Mouse (Mus musculus): ENCODE measurements around the gene Srf.
"Not testable (repeated sequence)": the region's sequence is repeated elsewhere in the genome, so short reads cannot be mapped to it uniquely, and the experiment has no call there.

Gene Srf

DNA sequence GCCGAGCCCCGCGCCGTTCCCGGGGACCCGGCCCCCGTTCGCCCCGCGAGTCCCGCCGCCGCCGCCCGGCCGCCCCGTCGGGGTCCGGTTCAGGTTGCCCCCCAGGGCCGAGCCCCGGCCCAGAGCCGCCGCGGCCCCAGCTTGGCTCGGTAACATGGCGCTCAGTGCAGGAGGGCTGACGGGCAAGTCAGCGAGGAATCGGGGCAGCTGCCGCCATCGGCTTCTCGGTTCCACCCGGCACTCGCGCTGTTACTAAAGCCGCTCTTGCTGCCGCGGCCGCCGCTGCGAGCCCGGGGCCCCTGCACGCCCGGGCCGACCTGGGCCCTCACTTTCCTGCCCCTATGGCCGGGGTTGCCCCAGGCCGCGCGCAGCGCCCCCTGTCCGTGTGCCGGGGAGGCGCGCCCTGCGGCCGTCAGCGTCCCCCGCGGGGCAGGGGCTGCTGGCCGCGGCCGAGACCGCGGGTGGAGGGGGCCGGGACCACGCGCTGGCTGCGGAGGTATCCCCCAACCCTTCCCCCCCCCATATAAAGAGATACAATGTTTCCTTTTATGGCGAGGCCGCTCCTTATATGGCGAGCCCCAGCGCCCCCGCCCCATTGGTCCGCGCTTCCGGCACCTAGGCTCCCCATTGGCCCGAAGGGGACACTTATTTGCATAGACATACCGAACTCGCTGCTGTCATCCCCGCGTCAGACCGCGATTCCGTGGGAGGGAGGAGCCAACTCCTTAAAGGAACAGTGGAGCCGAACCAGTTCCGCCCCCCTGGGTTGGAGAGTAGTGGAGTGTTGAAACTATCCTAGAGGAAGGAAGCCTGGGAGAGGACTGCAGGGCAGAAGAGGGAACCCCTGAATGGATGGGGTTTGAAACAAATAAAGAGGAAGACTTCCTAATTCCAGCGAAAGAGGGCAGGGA lies at the start of gene Srf:
TSS of gene Srf (minus strand) at position 503 of the 911 bp plus-strand sequence.
- in situ Hi-C loops (cut with MseI, MboI): no loop called here

DNA sequence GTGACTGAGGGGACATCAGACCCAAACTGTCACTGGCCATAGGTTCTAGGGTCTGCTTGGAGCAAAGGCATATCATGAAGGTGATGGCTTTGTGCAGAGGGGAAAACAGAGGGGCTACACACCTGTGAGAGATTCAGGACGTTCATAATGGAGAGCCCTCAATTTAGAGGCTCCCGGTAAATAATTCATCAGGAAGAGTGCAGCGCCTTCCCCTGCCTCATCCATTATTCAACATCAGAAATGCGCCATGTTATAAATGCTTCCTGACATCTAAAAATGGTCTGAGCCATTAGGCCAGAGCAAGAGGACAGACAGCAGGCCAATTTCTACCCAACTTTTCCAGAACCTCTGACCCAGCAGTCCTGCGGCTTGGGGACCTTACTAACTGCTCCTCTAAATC lies 49.2 kb upstream of the Srf start:
- in situ Hi-C loops (cut with MseI, MboI): no loop called here

DNA sequence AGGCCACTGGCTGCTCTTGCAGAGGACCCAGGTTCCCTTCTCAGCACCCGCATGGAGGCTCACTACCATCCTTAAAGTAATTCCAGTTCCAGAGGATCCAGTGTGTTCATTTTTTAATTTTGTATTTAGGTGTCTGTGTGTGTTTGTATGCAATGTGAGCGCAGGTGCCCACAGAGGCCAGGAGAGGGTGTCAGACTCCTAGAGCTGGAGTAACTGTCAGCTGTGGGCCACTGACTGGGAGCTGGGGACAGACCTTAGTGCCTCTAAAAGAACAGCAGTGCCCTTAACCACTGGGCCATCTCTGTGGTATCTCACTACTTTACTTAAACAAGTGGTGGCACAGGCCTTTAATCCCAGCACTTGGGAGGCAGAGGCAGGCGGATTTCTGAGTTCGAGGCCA lies 47.3 kb upstream of the Srf start:
- in situ Hi-C loops (cut with MseI, MboI): no loop called here

DNA sequence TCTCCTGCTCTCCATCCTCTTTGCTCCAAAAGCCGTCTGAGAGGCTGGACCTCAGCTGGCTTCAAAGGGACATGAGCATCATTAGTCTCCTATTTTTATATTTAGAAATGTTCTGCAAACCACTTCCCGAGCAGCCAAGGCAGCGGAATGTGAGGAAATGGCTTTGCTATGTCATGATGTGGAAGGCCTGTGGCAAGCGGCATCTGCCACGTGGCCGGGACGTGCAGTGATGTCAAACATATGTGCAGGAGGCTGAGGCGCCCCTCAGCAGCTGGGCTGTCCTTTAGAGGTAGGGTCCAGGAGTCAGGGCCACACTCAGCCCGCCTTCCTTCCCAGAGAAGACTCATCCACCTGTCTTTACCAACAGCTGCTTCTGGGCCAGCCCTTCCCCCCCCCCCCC lies 46.2 kb upstream of the Srf start:
- in situ Hi-C loops (cut with MseI, MboI): no loop called here

DNA sequence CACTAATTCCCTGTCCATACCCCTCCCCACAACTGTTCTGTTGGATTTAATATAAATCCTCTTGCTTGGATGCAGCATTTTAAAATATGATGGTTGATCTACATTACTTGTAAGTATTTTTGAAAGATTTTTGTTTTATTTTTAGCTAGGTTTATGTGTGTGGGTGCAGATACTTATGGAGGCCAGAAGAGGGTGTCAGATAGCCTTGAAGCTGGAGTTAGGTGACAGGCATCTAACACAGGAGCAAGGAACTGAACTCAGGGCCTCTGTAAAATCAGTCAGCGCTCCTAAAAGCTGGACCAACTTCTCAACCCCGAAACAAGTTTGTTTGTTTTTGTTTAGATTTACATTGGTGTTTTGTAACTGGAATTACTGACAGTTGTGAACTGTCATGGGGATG lies 44.6 kb upstream of the Srf start:
- in situ Hi-C loops (cut with MseI, MboI): no loop called here

DNA sequence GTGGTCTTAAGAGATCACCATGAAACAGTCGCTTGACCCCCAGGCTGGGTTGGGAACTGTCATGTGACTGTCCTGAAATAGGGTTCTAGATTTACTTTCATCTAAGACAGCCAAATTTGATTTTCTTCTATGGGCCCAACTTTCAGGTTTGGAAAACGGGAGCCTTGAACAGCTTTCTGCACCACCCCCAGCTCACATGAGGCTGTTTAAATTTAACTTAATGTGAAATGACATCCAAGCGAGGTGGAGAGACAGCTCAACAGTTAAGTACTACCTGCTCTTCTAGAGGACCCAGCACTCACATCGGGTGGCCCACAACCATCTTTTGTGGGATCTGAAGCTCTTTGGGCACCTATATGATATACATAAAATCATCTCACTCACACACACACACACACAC lies 43.0 kb upstream of the Srf start:
- in situ Hi-C loops (cut with MseI, MboI): no loop called here

DNA sequence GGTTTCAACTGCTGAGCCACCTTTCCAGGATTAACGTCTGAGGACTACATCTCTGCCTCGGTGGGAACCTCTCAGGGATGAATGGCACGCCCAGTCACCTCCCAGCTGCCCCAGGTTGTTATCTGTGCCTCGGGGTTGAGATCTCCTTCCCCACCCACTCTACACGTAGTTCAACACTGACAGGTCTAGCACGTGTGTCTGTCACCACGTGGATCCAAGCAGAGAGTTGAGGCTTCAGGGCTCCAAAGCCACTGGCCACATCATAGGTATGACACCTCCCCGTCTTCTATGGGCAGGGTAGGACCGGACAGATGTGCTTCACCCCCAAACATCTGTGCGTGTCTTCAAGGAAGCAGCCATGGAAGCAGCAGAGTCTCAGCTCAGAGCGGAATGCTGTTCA lies 42.0 kb upstream of the Srf start:
- in situ Hi-C loops (cut with MseI, MboI): no loop called here

DNA sequence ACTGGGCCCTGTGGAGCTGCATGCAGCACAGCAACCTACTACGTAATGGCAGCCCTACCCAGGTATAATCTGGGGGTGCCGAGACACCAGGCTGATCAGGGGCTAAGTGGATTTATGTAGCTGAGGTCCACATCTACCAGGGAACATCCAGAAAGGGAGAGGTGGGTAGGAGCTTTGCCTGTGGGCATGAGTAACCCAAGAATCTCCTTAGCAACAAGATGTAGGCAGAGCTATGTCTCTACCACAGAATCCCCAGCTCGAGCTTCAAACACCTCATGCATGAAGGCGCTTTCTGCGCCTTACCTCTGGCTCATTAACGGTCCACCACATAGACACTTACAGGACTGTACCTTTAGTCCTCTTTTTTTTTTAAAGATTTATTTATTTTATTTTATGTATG lies 39.4 kb upstream of the Srf start:
- in situ Hi-C loops (cut with MseI, MboI): no loop called here

DNA sequence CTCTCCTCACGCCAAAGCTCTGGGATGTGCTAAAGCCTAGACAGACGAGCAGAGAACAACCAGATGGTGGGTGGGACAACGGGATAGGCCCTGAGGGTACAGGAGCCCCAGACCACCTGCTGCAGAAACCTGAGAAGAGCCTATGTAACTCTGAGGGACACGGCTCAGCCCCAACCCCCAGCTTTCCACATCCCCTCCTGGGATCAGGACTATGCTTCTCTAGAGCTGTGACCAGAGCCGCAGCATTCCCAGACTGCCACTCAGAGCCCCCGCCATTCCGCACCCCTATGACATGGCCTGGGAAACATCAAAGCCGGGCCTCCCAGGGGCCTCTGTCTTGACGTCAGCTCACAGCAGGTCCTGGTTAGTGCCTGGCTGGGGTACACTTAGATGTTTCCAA lies 38.6 kb upstream of the Srf start:
- in situ Hi-C loops (cut with MseI, MboI): no loop called here

DNA sequence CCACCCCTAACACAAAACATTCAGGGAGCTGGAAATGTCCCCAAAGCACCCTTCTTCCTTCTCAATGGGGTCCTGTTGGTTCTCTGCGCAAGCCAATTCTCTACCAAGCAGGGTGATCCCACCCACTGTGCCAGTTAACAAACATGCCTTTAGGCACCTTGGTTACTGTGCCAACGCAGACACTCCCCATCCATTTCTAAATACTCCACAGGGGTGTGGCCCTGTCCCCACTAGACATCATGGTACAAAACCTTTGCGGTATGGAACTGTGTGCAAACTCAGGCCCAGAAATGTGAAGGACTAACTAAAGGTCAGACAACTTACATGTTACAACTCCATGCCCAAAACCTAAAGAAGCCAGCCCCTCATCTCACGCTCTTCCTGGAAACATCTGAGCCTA lies 37.1 kb upstream of the Srf start:
- in situ Hi-C loops (cut with MseI, MboI): no loop called here

DNA sequence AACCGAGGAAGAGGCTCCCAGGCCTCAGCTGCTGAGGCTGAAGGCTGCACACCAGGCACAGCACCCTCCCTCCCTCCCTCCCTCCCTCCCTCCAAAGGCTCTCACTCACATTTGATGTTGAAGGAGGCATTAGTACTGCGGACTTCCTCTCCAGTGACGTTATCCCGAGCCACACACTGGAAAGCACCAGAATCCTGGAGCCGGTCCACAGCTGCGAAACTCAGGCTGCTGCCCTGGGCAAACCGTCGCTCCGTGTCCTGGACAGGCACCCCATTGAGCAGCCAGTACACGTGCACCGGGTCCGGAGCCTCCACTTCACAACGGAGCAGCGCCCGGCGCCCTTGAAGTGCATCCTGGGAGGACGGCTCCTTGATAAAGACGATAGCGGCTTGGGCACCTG lies 35.4 kb upstream of the Srf start:
- in situ Hi-C loops (cut with MseI, MboI): no loop called here

DNA sequence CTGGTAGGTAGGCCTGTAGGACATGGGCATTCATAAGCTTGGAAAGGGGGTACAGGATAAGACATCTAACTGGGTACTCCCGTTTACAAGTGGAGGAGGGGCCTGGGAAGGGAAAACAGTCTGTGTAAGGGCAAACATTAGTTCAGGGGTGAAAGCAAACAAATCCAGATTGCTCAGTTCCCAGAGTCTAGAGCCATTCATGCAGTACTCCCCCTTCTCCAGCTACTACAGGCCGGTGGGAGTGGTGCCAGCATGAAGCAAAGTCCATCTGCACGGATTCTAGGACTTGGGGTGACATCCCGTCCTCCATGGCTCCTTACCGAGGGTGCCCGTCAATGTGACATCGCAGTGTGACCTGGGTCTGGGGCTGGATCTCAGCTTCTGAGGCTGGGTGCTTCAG lies 34.5 kb upstream of the Srf start:
- in situ Hi-C loops (cut with MseI, MboI): no loop called here

DNA sequence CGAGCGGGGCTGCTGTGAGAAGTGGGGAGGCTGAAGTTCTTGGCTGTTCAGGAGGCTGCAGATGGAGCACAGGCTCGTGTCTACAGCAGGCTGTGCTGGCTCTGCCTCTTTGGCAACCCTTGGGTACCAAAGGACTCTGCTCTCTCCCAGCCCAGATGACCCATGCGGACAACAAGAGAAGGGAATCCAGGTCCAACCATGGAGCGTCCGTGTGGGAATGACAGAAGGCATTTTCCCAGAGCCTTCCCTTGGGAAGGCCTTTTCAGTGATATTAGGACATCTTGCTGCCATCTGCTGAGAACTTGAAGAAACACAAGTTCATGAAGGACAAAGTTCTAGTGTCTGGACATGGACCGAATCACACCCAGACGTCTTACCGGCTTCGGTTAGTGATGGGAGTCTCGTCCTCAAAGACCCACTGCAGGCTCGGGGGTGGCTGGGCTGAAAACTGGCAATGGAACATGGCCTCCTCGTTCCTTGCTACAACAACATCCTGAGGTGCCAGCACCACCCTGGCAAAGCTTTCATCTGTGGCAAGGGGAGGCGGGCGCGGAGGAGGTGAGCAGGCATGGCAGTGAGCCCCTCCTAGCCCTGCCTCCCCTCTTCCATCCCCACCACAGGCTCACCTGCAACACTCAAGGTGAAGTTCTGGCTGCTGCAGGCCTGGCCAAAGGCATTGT lies 33.8 kb upstream of the Srf start:
- in situ Hi-C loops (cut with MseI, MboI): no loop called here

DNA sequence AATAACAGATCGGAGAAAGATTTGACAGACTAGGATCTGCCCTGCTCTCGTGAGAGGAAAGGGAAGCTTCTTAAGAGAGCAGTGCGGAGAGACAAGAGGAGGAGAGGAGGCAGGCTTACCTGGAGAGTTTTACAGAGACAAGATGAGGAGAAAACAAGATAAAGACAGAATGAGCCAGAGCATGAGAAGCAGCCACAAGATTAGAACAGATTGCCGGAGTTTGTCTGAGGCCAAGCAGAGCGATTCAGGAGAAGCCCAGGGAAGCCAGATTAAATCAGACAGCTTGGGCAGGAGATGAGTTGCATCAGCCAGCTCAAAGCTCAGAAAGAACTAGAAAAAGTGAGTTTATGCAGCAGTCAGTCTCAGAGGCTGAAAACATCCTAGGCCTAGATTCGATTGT lies 32.9 kb upstream of the Srf start:
- in situ Hi-C loops (cut with MseI, MboI): no loop called here

DNA sequence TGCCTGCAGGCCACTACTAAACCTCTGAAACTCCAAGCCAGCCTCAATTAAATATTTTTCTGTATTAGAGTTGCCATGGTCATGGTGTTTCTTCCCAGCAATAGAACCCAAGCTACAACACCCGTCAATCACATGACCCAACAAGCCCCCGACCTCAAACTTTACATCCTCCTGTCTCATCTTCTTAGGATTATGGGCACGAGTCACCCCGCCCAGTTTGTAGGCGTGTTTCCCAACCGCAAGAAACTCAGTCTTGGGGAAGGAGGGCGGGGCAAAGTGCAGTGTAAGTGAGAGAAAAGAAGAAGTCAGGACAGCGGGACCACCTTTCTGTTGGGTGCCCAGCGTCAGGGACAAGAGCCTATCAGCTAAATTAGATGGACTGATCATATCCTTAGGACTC lies 32.2 kb upstream of the Srf start:
- in situ Hi-C loops (cut with MseI, MboI): no loop called here

DNA sequence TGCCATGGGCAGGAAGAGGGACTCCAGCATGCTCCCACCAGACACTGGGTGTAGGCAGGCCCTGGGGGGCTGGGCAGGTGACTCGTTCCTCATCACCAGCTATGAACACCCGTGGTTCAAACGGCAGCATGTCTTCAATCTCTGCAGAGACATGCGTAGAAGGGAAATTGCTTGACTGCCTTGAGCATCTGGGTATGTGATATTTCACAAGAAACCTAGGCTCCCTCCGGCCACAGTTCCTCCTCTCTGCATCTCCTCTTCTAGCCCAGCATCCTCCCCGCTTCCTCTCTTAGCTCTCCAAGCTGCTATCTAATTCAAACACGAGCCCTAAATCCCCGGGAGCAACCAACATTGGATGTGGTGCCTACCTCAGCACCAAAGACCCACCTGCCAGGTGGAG lies 30.4 kb upstream of the Srf start:
- in situ Hi-C loops (cut with MseI, MboI): no loop called here

DNA sequence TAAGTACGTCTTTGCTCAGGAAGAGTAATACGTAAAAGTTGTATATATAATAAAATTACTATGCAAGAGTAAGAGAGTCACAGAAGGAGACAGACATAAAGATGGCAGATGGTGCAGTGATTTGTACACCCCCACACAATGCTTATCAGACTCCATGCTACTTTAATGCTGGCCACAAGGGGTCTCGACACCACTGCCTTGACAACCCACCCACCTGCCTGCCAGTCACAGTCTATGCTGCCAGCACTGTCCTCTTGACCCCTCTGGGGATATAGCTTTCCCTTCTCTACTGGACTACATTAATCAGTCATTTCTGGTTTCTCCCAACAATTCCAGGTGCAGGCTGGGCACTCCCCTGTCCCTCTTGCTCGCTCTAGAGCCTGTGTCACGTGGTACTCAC lies 22.7 kb upstream of the Srf start:
- in situ Hi-C loops (cut with MseI, MboI): no loop called here

DNA sequence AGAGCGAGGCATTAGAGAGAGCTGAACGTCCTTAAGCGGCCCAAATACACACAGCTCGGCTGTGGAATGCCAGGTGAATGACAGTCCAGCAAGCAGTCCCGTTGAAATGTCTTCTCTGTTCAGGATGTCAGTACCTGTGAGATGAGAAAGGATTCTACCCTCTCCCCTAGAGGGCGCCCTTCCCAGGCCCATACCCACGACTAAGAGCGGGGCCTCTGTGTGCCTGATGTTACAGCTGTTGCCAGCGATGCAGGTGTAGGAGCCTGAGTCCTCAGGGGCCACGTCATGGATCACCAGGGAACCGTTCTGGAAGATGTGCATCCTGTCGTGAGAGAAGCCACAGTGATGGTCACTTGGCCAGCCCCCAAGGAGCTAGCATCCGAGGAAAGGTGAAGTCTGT lies 20.1 kb upstream of the Srf start:
- in situ Hi-C loops (cut with MseI, MboI): no loop called here

DNA sequence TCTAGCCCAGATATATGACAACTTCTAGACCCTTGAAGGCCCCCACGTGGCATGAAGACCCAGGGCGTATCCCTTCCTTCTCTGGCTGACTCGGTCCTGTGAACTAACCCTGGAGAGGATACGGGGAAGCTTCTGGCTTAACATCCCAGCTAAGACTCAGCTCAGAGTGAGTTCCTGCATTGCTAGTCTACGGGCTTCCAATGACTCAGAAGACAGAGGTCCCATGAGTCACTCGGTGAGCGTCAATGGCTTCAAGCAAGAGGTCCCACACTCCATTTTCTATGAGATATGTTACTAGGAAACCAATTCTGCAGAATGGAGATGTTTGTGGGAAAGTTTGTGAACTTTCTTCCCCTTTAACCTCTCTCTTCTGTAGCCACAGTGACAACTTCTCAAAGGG lies 18.6 kb upstream of the Srf start:
- in situ Hi-C loops (cut with MseI, MboI): no loop called here

DNA sequence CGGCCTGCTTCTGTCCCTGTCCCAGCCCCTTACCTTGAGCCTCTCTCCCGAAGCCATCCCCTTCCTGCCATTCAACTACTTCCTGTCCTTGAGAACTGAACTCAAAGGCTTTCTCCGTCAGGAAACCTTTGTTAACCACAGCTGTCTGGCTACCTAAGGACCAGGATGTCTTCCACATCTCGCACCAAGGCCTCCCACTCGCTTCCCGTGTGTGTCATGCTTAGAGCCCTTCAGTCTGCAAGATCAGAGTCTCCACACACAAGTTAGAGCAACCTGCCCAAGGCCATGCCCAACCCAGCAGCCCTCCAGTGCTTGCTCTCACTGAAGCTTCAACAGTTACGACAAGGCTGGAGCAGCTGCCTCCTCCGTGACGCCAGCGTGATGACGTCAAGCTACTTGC lies 15.0 kb upstream of the Srf start:
- in situ Hi-C loops (cut with MseI, MboI): no loop called here

DNA sequence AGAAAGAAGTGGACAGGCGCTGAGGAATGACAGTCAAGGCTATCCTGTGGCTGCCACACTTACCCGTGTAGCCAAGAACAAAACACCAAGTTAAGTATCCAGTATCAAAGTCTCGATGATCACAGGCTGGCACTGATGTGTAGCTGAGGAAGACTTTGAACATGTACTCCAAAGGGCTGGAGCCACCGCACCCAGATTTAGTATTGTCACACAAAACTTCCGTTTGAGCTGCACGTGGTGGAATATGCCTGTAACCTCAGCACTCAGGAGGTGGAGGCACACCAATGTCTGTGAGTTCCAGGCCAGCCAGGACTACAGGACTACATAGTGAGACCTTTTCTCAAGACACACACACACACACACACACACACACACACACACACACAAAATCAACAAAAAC lies 3.2 kb upstream of the Srf start:
- in situ Hi-C loops (cut with MseI, MboI): no loop called here

DNA sequence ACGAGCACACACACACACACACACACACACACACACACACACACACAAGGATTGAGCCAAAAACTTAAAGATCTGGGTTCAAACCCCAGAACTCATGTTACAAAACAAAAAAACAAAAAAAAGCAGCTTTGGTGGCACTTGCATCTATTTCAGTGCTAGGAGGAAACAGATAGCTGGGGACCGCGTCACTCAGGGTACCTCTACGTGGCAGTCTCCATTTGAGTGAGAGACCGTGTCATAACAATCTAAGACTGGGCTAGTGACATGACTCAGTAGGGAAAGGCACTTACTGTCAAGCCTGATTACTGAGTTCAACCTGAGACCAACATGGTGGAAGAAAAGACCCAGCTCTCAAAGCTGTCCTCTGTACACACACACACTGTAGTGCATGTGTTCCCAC lies 2.2 kb upstream of the Srf start:
- in situ Hi-C loops (cut with MseI, MboI): no loop called here

DNA sequence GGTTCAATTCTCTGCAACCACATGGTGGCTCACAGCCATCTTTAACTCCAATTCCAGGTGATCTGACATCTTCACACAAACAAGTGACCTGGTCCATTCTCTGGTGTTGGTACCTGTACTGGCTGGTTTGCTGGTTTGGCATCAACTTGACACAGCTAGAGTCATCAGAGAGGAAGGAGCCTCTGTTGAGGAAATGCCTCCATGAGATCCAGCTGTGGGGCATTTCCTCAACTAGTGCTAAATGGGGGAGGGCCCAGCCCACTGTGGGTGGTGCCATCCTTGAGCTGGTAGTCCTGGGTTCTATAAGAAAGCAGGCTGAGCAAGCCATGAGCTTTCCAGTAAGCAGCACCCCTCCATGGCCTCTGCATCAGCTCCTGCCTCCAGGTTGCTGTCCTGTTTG lies 1.3 kb upstream of the Srf start:
- in situ Hi-C loops (cut with MseI, MboI): not testable (repeated sequence)

DNA sequence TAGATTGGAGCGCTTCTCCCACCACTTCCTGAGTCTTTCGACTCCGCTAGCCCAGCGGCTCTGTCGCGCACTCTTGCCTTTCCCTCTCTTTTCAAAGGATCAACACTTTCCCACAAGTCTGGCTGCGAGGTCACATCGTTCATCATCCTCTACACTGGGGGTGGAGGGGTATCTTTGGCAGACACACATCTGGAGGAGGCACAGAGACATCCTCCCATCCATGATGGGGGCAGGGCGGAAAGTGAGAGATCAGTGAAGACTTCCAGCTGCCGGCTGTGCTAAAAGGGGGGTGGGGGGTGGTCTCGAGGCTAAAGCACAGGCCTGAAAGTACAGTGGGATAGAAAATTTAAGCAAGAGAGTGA lies 590 bp upstream of the Srf start:
- in situ Hi-C loops (cut with MseI, MboI): no loop called here

Data from mouse trophoblast stem cell (cell line).